Mouse (Mus musculus) liver, embryonic 12.5 days (tissue): Measurements from ENCODE around the gene Igfbp6. TPM values are rescaled to one million over a fixed set of nuclear protein-coding genes. Genes with fewer than 3 reads are reported as not detected.
A peak's percentile ranks its signal among the peaks of the same experiment; 100 is the strongest.

ENCODE experiments used
- ATAC-seq: fragments of 200-750 bp; cut with Nextera tagmentation; 2 replicates; pipeline ENCODE4 v1.8.0; 2017; ENCODE audit warnings: moderate number of reproducible peaks, mild to moderate bottlenecking, moderate library complexity
- H3K27ac ChIP-seq: fragments of 300-500 bp; sonication (generic); 2 replicates; pipeline ENCODE4 v1.5.1; 2016; ENCODE audit warnings: mild to moderate bottlenecking
- H3K27me3 ChIP-seq: fragments of 300-500 bp; sonication (generic); replicated peaks from 2 replicates; pipeline ENCODE4 v1.6.1; 2016; ENCODE audit warnings: mild to moderate bottlenecking, moderate library complexity
- H3K36me3 ChIP-seq: fragments of 300-500 bp; sonication (generic); 2 replicates; pipeline ENCODE4 v1.6.1; 2016; ENCODE audit warnings: mild to moderate bottlenecking, moderate library complexity
- H3K4me1 ChIP-seq: fragments of 300-500 bp; sonication (generic); 2 replicates; pipeline ENCODE4 v1.6.1; 2016
- H3K4me2 ChIP-seq: fragments of 300-500 bp; sonication (generic); 2 replicates; pipeline ENCODE4 v1.6.1; 2016; ENCODE audit warnings: mild to moderate bottlenecking, moderate library complexity
- H3K4me3 ChIP-seq: fragments of 300-500 bp; sonication (generic); 2 replicates; pipeline ENCODE4 v1.5.1; 2016; ENCODE audit warnings: mild to moderate bottlenecking, moderate library complexity
- H3K9ac ChIP-seq: fragments of 300-500 bp; sonication (generic); 2 replicates; pipeline ENCODE4 v1.6.1; 2016; ENCODE audit warnings: mild to moderate bottlenecking, moderate library complexity
- H3K9me3 ChIP-seq: fragments of 300-500 bp; sonication (generic); replicated peaks from 2 replicates; pipeline ENCODE4 v1.6.1; 2016; ENCODE audit warnings: mild to moderate bottlenecking, moderate library complexity
- WGBS: fragments of 180-500 bp; shearing (Covaris S2); methylation state at CpG from one replicate; pipeline ENCODE4 v1.1.7; 2016; ENCODE audit not compliant: insufficient replicate concordance; 5-methylcytosine and 5-hydroxymethylcytosine counted together
- polyA plus RNA-seq: library from polyadenylated mRNA; unstranded; fragments of >200 nt; fragmentation: Nextera tagmentation; extraction: Ambion mirVana; gene quantifications from 2 replicates; pipeline ENCODE4 v1.2.1, GENCODE M21; 2016

Gene Igfbp6
- polyA plus RNA-seq, 1 experiment from 2014 or later: 0.72 TPM

GRCm38 (mm10) chr15:102191699-102192098, 47.5 kb downstream of the Igfbp6 start:
- Histone ChIP-seq H3K36me3 (no peaks in the 10 kb centered on the region; the same call in none of the 2 replicates), H3K9me3 (no peaks in the 10 kb centered on the region), H3K4me2 (no peak overlapping the region; the same call in 1 of the 2 replicates), H3K27me3 (peaks cover 21% of the 10 kb centered on the region), H3K4me3 (no peak overlapping the region), H3K27ac (peak overlapping the region; percentile 62), H3K4me1 (peaks cover 36% of the 10 kb centered on the region), H3K9ac (no peak overlapping the region)
- peak; percentile 42 for ATAC-seq
- 57% methylated on average over 7 of the region's 7 CpGs for WGBS

GRCm38 (mm10) chr15:102192271-102192812, 48.2 kb downstream of the Igfbp6 start:
- H3K27me3 ChIP-seq: peaks cover 21% of the 10 kb centered on the region
- no peak overlapping the region for H3K4me2 ChIP-seq
- no peak overlapping the region for H3K4me3 ChIP-seq
- H3K4me1 ChIP-seq: peaks cover 34% of the 10 kb centered on the region
- ATAC-seq: no peak
- WGBS: 31% methylated on average over 7 of the region's 7 CpGs
- no peaks in the 10 kb centered on the region for H3K9me3 ChIP-seq
- H3K9ac ChIP-seq: no peak overlapping the region
- H3K36me3 ChIP-seq: no peaks in the 10 kb centered on the region; the same call in none of the 2 replicates
- H3K27ac ChIP-seq: peak overlapping the region; percentile 62

GRCm38 (mm10) chr15:102192820-102193386, 48.7 kb downstream of the Igfbp6 start:
- Histone ChIP-seq H3K27me3 (peaks cover 21% of the 10 kb centered on the region), H3K4me1 (peaks cover 31% of the 10 kb centered on the region), H3K4me3 (no peak overlapping the region), H3K36me3 (no peaks in the 10 kb centered on the region; the same call in 1 of the 2 replicates), H3K27ac (peak overlapping the region; percentile 62), H3K9ac (no peak overlapping the region), H3K9me3 (no peaks in the 10 kb centered on the region), H3K4me2 (no peak overlapping the region)
- ATAC-seq: no peak
- 13% methylated on average over 5 of the region's 5 CpGs for WGBS

- Histone ChIP-seq H3K9me3 (no peaks in the 10 kb centered on the region), H3K27me3 (peaks cover 17% of the 10 kb centered on the region), H3K4me3 (no peak overlapping the region), H3K9ac (no peak overlapping the region), H3K36me3 (no peaks in the 10 kb centered on the region), H3K27ac (peak overlapping the region; percentile 32; the same call in 1 of the 2 replicates), H3K4me2 (no peak overlapping the region), H3K4me1 (peaks cover 31% of the 10 kb centered on the region)
- WGBS: 62% methylated on average over 4 of the region's 4 CpGs
- no peak for ATAC-seq
These were observed 49.5 kb downstream of the Igfbp6 start for GRCm38 (mm10) chr15:102193652-102194051.

- Histone ChIP-seq H3K36me3 (no peaks in the 10 kb centered on the region), H3K9ac (no peak overlapping the region), H3K4me1 (peaks cover 25% of the 10 kb centered on the region), H3K4me2 (no peak overlapping the region), H3K9me3 (no peaks in the 10 kb centered on the region), H3K27ac (peak overlapping the region; percentile 32), H3K4me3 (no peak overlapping the region), H3K27me3 (peaks cover 14% of the 10 kb centered on the region)
- ATAC-seq: no peak
- 42% methylated on average over 4 of the region's 4 CpGs for whole genome bisulfite sequencing
These were observed 50.3 kb downstream of the Igfbp6 start for GRCm38 (mm10) chr15:102194439-102194838.

- ATAC-seq: no peak
- no peak overlapping the region for H3K4me3 ChIP-seq
- 72% methylated on average over 4 of the region's 4 CpGs for WGBS
These were observed 51.2 kb downstream of the Igfbp6 start for GRCm38 (mm10) chr15:102195373-102195772.

GRCm38 (mm10) chr15:102198841-102199240, 54.7 kb downstream of the Igfbp6 start:
- no peak for ATAC-seq

More at GRCm38 (mm10) chr15:102195373-102195772, 51.2 kb downstream of the Igfbp6 start:
- no peak overlapping the region for H3K4me2 ChIP-seq
- H3K36me3 ChIP-seq: no peaks in the 10 kb centered on the region
- no peak overlapping the region for H3K27ac ChIP-seq
- H3K27me3 ChIP-seq: peaks cover 7% of the 10 kb centered on the region
- H3K9ac ChIP-seq: no peak overlapping the region
- peaks cover 22% of the 10 kb centered on the region for H3K4me1 ChIP-seq
- no peaks in the 10 kb centered on the region for H3K9me3 ChIP-seq

More at GRCm38 (mm10) chr15:102198841-102199240, 54.7 kb downstream of the Igfbp6 start:
- Histone ChIP-seq H3K9me3 (no peaks in the 10 kb centered on the region), H3K4me1 (peaks cover 21% of the 10 kb centered on the region), H3K36me3 (no peaks in the 10 kb centered on the region), H3K9ac (no peak overlapping the region), H3K4me2 (no peak overlapping the region), H3K27ac (0 out of 2 replicates have a peak overlapping the region, but pooled peaks have one; percentile 17), H3K4me3 (no peak overlapping the region), H3K27me3 (no peaks in the 10 kb centered on the region)
- WGBS: 62% methylated on average over 4 of the region's 4 CpGs

Other genes starting within 250 kb of the Igfbp6 start
- not detected in 2 replicates for gene Krt4, start 219.6 kb upstream of the Igfbp6 start, polyA plus RNA-seq
- gene Krt79, start 204.0 kb upstream of the Igfbp6 start, polyA plus RNA-seq: not detected in 2 replicates
- not detected in 2 replicates for gene Krt78, start 190.1 kb upstream of the Igfbp6 start, polyA plus RNA-seq
- gene Krt8, start 139.9 kb upstream of the Igfbp6 start, polyA plus RNA-seq: 71.9 and 75.3 TPM in 2 replicates
- gene Krt18, start 116.2 kb upstream of the Igfbp6 start, polyA plus RNA-seq: 72.7 and 77.6 TPM in 2 replicates
- gene Eif4b, start 70.6 kb upstream of the Igfbp6 start, polyA plus RNA-seq: 91.7 and 91.8 TPM in 2 replicates
- 6.4 and 9.2 TPM in 2 replicates for gene Tns2, start 43.9 kb upstream of the Igfbp6 start, polyA plus RNA-seq
- 14.9 and 15.0 TPM in 2 replicates for gene Spryd3, start 8.1 kb upstream of the Igfbp6 start, polyA plus RNA-seq
- gene Soat2, start 6.2 kb downstream of the Igfbp6 start, polyA plus RNA-seq: 28.3 and 29.8 TPM in 2 replicates
- gene Zfp740, start 58.9 kb downstream of the Igfbp6 start, polyA plus RNA-seq: 31.2 and 32.0 TPM in 2 replicates
- gene Csad, start 60.4 kb downstream of the Igfbp6 start, polyA plus RNA-seq: 21.9 and 26.6 TPM in 2 replicates
- gene Itgb7, start 87.6 kb downstream of the Igfbp6 start, polyA plus RNA-seq: 6.4 and 8.9 TPM in 2 replicates
- gene Rarg, start 113.2 kb downstream of the Igfbp6 start, polyA plus RNA-seq: 4.4 and 4.9 TPM in 2 replicates
- not detected in 2 replicates for gene Gm9918, start 126.2 kb downstream of the Igfbp6 start, polyA plus RNA-seq
- gene Mfsd5, start 135.1 kb downstream of the Igfbp6 start, polyA plus RNA-seq: 40.8 and 41.6 TPM in 2 replicates
- 38.6 and 39.4 TPM in 2 replicates for gene Espl1, start 151.9 kb downstream of the Igfbp6 start, polyA plus RNA-seq
- gene Pfdn5, start 181.8 kb downstream of the Igfbp6 start, polyA plus RNA-seq: 150 and 168 TPM in 2 replicates
- 62.0 and 66.8 TPM in 2 replicates for gene Myg1, start 187.3 kb downstream of the Igfbp6 start, polyA plus RNA-seq
- gene Aaas, start 206.4 kb downstream of the Igfbp6 start, polyA plus RNA-seq: 69.7 and 74.7 TPM in 2 replicates
- gene Sp7, start 222.8 kb downstream of the Igfbp6 start, polyA plus RNA-seq: 0.37 and 0.63 TPM in 2 replicates